Mouse (Mus musculus): ENCODE results near the gene Lce3d. TPM values are rescaled to one million over a fixed set of nuclear protein-coding genes. Genes with fewer than 3 reads are reported as not detected.

Lce3d gene
- not detected in 2 replicates for polyA plus RNA-seq (2015; fragmentation: Nextera tagmentation; extraction: Ambion mirVana)

- H3K4me2 ChIP-seq: no peak within 1 kb of the TSS
- 91% methylated on average over 1 of the region's 1 CpGs for WGBS
- no peak for ATAC-seq (ENCODE audit: low FRiP score)
- H3K36me3 ChIP-seq: no peaks in the 10 kb centered on the region
- no peak within 1 kb of the TSS for H3K27ac ChIP-seq (replicated peaks)
- H3K4me1 ChIP-seq: no peaks in the 10 kb centered on the region
- H3K9ac ChIP-seq (replicated peaks): no peak within 1 kb of the TSS
- H3K4me3 ChIP-seq (replicated peaks): no peak within 1 kb of the TSS
- no peaks in the 10 kb centered on the region for H3K27me3 ChIP-seq (replicated peaks)
- H3K9me3 ChIP-seq (replicated peaks): no peaks in the 10 kb centered on the region
These were observed at the start of gene Lce3d for GRCm38 (mm10) chr3:92957090-92957489. Lce3d (plus strand) TSS chr3:92957390.

DNA sequence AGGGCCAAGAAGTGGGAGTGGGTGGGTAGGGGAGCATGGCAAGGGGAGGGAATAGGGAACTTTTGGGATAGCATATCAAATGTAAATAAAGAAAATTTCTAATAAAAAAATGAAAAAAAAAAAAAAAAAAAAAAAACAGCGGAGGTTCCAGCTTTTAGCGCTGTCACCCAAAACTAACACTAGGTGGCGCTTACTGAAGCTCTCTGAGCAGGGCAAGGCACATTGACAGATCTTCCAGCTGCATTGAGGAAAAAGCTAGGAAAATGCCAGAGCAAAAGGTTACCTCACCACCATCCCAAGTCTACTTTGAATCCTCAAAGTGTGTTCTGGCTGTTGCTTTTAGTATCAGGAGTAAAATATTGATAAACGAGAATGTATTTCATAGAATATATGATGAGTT lies 49.6 kb upstream of the Lce3d start:
- no peaks in the 10 kb centered on the region for H3K9me3 ChIP-seq (replicated peaks)
- no peaks in the 10 kb centered on the region for H3K36me3 ChIP-seq
- H3K9ac ChIP-seq (replicated peaks): no peak overlapping the region
- H3K4me1 ChIP-seq: no peaks in the 10 kb centered on the region
- 23% methylated on average over 4 of the region's 4 CpGs for WGBS
- ATAC-seq (ENCODE audit: low FRiP score): peak; percentile 74; the same call in 1 of the 2 replicates
- H3K27ac ChIP-seq (replicated peaks): no peak overlapping the region
- no peaks in the 10 kb centered on the region for H3K27me3 ChIP-seq (replicated peaks)
- no peak overlapping the region for H3K4me2 ChIP-seq
- H3K4me3 ChIP-seq (replicated peaks): no peak overlapping the region

- no peak overlapping the region for H3K27ac ChIP-seq (replicated peaks)
- H3K4me3 ChIP-seq (replicated peaks): no peak overlapping the region
- H3K36me3 ChIP-seq: no peaks in the 10 kb centered on the region
- WGBS: 60% methylated on average over 4 of the region's 4 CpGs
- no peaks in the 10 kb centered on the region for H3K4me1 ChIP-seq
- no peak overlapping the region for H3K9ac ChIP-seq (replicated peaks)
- H3K9me3 ChIP-seq (replicated peaks): no peaks in the 10 kb centered on the region
- H3K27me3 ChIP-seq (replicated peaks): no peaks in the 10 kb centered on the region
- no peak overlapping the region for H3K4me2 ChIP-seq
- ATAC-seq (ENCODE audit: low FRiP score): no peak
These were observed 36.8 kb upstream of the Lce3d start for GRCm38 (mm10) chr3:92920364-92920763.

DNA sequence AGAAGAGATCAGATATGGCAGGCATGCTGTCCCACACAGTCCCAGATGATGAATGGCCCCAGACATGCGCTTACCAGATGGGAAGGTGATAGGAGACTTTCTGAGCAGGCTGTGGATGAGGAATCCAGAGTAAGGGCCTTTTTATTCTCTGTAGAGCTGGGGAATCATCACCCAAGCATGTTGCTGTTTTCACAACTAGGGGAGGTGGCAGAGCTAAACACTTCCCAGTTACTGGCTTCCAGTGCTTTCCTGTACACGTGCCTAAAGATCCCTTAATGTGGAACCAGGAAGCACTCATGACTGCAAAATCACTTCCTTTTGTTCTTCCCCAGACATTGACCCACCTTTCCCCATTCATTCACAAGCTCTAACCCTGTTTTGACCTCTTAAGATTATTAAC lies 31.1 kb upstream of the Lce3d start, which contains the start of gene Lce3a:
Lce3a (minus strand) TSS at position 101 of the 400 bp plus-strand sequence.
- H3K4me2 ChIP-seq: no peak within 1 kb of the TSS
- H3K4me3 ChIP-seq (replicated peaks): no peak within 1 kb of the TSS
- H3K4me1 ChIP-seq: no peaks in the 10 kb centered on the region
- no peaks in the 10 kb centered on the region for H3K9me3 ChIP-seq (replicated peaks)
- no peaks in the 10 kb centered on the region for H3K27me3 ChIP-seq (replicated peaks)
- no peak within 1 kb of the TSS for H3K9ac ChIP-seq (replicated peaks)
- ATAC-seq (ENCODE audit: low FRiP score): no peak
- H3K36me3 ChIP-seq: no peaks in the 10 kb centered on the region
- 81% methylated on average over 2 of the region's 2 CpGs for WGBS
- no peak within 1 kb of the TSS for H3K27ac ChIP-seq (replicated peaks)

GRCm38 (mm10) chr3:92932679-92933078 lies 24.5 kb upstream of the Lce3d start, which contains the start of gene Lce3b:
Lce3b (plus strand) TSS chr3:92932979.
- Histone ChIP-seq H3K27ac (replicated peaks) (no peak within 1 kb of the TSS), H3K4me3 (replicated peaks) (no peak within 1 kb of the TSS), H3K36me3 (no peaks in the 10 kb centered on the region), H3K27me3 (replicated peaks) (no peaks in the 10 kb centered on the region), H3K9ac (replicated peaks) (no peak within 1 kb of the TSS), H3K4me1 (no peaks in the 10 kb centered on the region), H3K4me2 (no peak within 1 kb of the TSS), H3K9me3 (replicated peaks) (no peaks in the 10 kb centered on the region)
- 71% methylated on average over 2 of the region's 2 CpGs for WGBS
- no peak for ATAC-seq (ENCODE audit: low FRiP score)

- no peak within 1 kb of the TSS for H3K27ac ChIP-seq (replicated peaks)
- 76% methylated on average over 1 of the region's 1 CpGs for WGBS
- no peak within 1 kb of the TSS for H3K4me2 ChIP-seq
- no peak for ATAC-seq (ENCODE audit: low FRiP score)
- H3K4me1 ChIP-seq: no peaks in the 10 kb centered on the region
- H3K36me3 ChIP-seq: no peaks in the 10 kb centered on the region
- no peaks in the 10 kb centered on the region for H3K9me3 ChIP-seq (replicated peaks)
- no peaks in the 10 kb centered on the region for H3K27me3 ChIP-seq (replicated peaks)
- no peak within 1 kb of the TSS for H3K4me3 ChIP-seq (replicated peaks)
- H3K9ac ChIP-seq (replicated peaks): no peak within 1 kb of the TSS
These were observed 13.0 kb upstream of the Lce3d start, which contains the start of gene Lce3c for GRCm38 (mm10) chr3:92944186-92944585. Lce3c (plus strand) TSS chr3:92944486.

- 89% methylated on average over 2 of the region's 2 CpGs for WGBS
- no peak within 1 kb of the TSS for H3K9ac ChIP-seq (replicated peaks)
- H3K4me3 ChIP-seq (replicated peaks): no peak within 1 kb of the TSS
- H3K9me3 ChIP-seq (replicated peaks): no peaks in the 10 kb centered on the region
- no peaks in the 10 kb centered on the region for H3K27me3 ChIP-seq (replicated peaks)
- no peak for ATAC-seq (ENCODE audit: low FRiP score)
- H3K27ac ChIP-seq (replicated peaks): no peak within 1 kb of the TSS
- no peaks in the 10 kb centered on the region for H3K4me1 ChIP-seq
- no peaks in the 10 kb centered on the region for H3K36me3 ChIP-seq
- no peak within 1 kb of the TSS for H3K4me2 ChIP-seq
These were observed 9.6 kb downstream of the Lce3d start, which contains the start of gene Lce3e for GRCm38 (mm10) chr3:92966761-92967160. Lce3e (plus strand) TSS chr3:92967061.

- Histone ChIP-seq H3K4me2 (no peak overlapping the region), H3K4me1 (no peaks in the 10 kb centered on the region), H3K9ac (replicated peaks) (no peak overlapping the region), H3K9me3 (replicated peaks) (no peaks in the 10 kb centered on the region), H3K4me3 (replicated peaks) (no peak overlapping the region), H3K27ac (replicated peaks) (no peak overlapping the region), H3K27me3 (replicated peaks) (no peaks in the 10 kb centered on the region), H3K36me3 (no peaks in the 10 kb centered on the region)
- WGBS: 82% methylated on average over 2 of the region's 2 CpGs
- ATAC-seq (ENCODE audit: low FRiP score): no peak
These were observed 21.3 kb downstream of the Lce3d start for GRCm38 (mm10) chr3:92978484-92978883.

DNA sequence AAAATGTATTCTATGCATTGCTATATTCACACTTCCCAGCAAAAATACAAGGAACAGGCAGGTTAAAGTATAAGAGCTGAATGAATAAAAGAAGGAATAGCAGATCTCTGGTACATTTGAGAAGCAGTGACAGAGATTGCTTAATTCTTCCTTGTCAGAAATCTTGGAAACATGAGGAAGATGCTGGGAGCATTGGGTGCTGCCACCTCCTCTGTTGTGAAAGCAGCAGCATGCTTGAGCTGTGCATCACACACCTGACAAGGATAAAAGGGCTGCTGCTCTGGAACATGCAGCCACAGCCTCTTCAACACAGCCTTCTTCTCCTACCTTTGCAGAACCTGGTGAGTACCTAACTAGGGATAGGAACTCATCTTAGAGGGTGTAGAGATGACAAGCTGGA lies 34.7 kb downstream of the Lce3d start, which contains the start of gene Lce3f:
Lce3f (plus strand) TSS at position 301 of the 400 bp plus-strand sequence.
- Histone ChIP-seq H3K4me1 (no peaks in the 10 kb centered on the region), H3K9ac (replicated peaks) (no peak within 1 kb of the TSS), H3K4me3 (replicated peaks) (no peak within 1 kb of the TSS), H3K36me3 (no peaks in the 10 kb centered on the region), H3K4me2 (no peak within 1 kb of the TSS), H3K27ac (replicated peaks) (no peak within 1 kb of the TSS), H3K9me3 (replicated peaks) (no peaks in the 10 kb centered on the region), H3K27me3 (replicated peaks) (no peaks in the 10 kb centered on the region)
- no peak for ATAC-seq (ENCODE audit: low FRiP score)

- no peaks in the 10 kb centered on the region for H3K4me1 ChIP-seq
- H3K9me3 ChIP-seq (replicated peaks): no peaks in the 10 kb centered on the region
- no peaks in the 10 kb centered on the region for H3K27me3 ChIP-seq (replicated peaks)
- H3K4me3 ChIP-seq (replicated peaks): no peak overlapping the region
- no peak overlapping the region for H3K9ac ChIP-seq (replicated peaks)
- no peak overlapping the region for H3K27ac ChIP-seq (replicated peaks)
- WGBS: 1% methylated on average over 7 of the region's 7 CpGs
- no peaks in the 10 kb centered on the region for H3K36me3 ChIP-seq
- peak; percentile 96 for ATAC-seq (ENCODE audit: low FRiP score)
- H3K4me2 ChIP-seq: no peak overlapping the region
These were observed 41.5 kb downstream of the Lce3d start for GRCm38 (mm10) chr3:92998691-92999090.

- Histone ChIP-seq H3K27ac (replicated peaks) (no peak overlapping the region), H3K27me3 (replicated peaks) (no peaks in the 10 kb centered on the region), H3K4me1 (no peaks in the 10 kb centered on the region), H3K9ac (replicated peaks) (no peak overlapping the region), H3K9me3 (replicated peaks) (no peaks in the 10 kb centered on the region), H3K36me3 (no peaks in the 10 kb centered on the region), H3K4me3 (replicated peaks) (no peak overlapping the region), H3K4me2 (no peak overlapping the region)
- ATAC-seq (ENCODE audit: low FRiP score): no peak
- WGBS: 84% methylated on average over 3 of the region's 3 CpGs
These were observed 43.4 kb downstream of the Lce3d start for GRCm38 (mm10) chr3:93000621-93001020.

DNA sequence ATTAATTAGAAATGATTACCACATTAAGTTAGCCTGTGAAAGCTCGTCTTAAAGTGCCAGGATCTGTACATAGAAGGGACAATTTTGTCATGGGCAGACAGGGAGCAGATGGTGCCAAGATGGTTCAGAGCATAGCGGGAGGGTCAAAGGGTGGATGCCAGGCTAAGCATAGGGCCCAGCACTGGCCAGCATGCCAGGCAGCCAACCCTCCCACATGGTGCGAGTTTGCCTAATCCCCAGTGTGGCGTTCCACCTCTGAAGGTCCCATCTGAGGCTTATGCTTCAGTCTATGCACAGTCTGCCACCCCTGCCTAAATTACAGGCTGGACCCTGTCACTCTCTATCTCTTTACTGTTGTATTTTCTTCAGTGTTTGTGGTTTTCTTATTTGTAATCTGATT lies 45.7 kb downstream of the Lce3d start:
- no peak overlapping the region for H3K4me2 ChIP-seq
- ATAC-seq (ENCODE audit: low FRiP score): no peak
- 71% methylated on average over 4 of the region's 4 CpGs for WGBS

More for the DNA sequence above, 45.7 kb downstream of the Lce3d start:
- Histone ChIP-seq H3K4me1 (no peaks in the 10 kb centered on the region), H3K27me3 (replicated peaks) (no peaks in the 10 kb centered on the region), H3K9me3 (replicated peaks) (no peaks in the 10 kb centered on the region), H3K27ac (replicated peaks) (no peak overlapping the region), H3K36me3 (no peaks in the 10 kb centered on the region), H3K4me3 (replicated peaks) (no peak overlapping the region), H3K9ac (replicated peaks) (no peak overlapping the region)

Measured in neural tube, embryonic 15.5 days (tissue).